Mouse (Mus musculus) E14TG2a.4 (cell line): Measurements from ENCODE around the gene Hist2h2aa1.
"Not testable (repeated sequence)": the region's sequence is repeated elsewhere in the genome, so short reads cannot be mapped to it uniquely, and the experiment has no call there.

Experiments used
- H3K27me3 ChIP-seq: 2 replicates; pipeline ENCODE4 v1.6.1; 2014; ENCODE audit warnings: low read length, control low read depth; ENCODE audit not compliant: insufficient read depth
- H3K36me3 ChIP-seq: 2 replicates; pipeline ENCODE4 v1.6.1; 2014; ENCODE audit warnings: low read length, control low read depth; ENCODE audit not compliant: insufficient read depth
- H3K4me1 ChIP-seq: replicated peaks from 2 replicates; pipeline ENCODE4 v1.6.1; 2014; ENCODE audit warnings: low read depth, low read length, control low read depth
- H3K4me3 ChIP-seq: replicated peaks from 2 replicates; pipeline ENCODE4 v1.5.1; 2014; ENCODE audit warnings: mild to moderate bottlenecking, low read length
- H3K9me3 ChIP-seq: 2 replicates; pipeline ENCODE4 v1.6.1; 2014; ENCODE audit warnings: low read length, control low read depth
- CTCF ChIP-seq: conservative IDR thresholded peaks from 2 replicates; pipeline ENCODE4 v1.5.1; 2014; ENCODE audit warnings: low read length
- NANOG ChIP-seq: IDR thresholded peaks from 2 replicates; pipeline ENCODE4 v1.6.1; 2014; ENCODE audit warnings: borderline replicate concordance, low read length, mixed read lengths
- POU5F1 ChIP-seq: IDR thresholded peaks from 2 replicates; pipeline ENCODE4 v1.6.1; 2014; ENCODE audit warnings: low read length, borderline replicate concordance

The Hist2h2aa1 gene

GRCm38 (mm10) chr3:96280660-96281059, 35.4 kb downstream of the Hist2h2aa1 start:
- Histone ChIP-seq H3K36me3 (no peaks in the 10 kb centered on the region), H3K4me1 (peaks cover 48% of the 10 kb centered on the region), H3K27me3 (peaks cover 3% of the 10 kb centered on the region; the same call in 1 of the 2 replicates), H3K9me3 (no peaks in the 10 kb centered on the region), H3K4me3 (no peak overlapping the region)
- TF ChIP-seq NANOG = no peak
- 0 out of 2 replicates have a peak, but pooled peaks have one; percentile 15 for TF ChIP-seq CTCF

DNA sequence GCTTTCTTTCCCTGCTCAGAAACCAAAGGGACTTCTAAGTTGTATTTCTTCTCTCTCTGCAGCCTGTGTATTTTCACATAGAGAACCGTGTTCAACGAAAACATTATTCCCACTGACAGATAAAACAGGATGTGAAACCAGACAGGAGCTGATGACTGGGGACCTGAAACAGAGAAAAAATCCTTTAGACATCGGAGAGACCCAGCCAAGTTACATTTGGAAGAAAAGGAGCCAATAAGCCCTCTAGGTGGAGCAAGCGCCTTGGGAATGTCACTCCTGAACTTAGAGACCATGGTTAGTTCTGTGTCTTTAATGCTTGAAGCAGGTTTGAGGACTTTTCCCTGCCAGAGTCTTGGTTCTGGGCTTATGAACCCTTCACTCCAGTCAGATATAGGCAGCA, 39.2 kb downstream of the Hist2h2aa1 start:
- peaks cover 36% of the 10 kb centered on the region for H3K4me1 ChIP-seq
- TF ChIP-seq CTCF (peak; percentile 44), POU5F1 (no peak)
- H3K9me3 ChIP-seq = peaks cover 11% of the 10 kb centered on the region
- H3K36me3 ChIP-seq = no peaks in the 10 kb centered on the region
- no peak overlapping the region for H3K4me3 ChIP-seq
- H3K27me3 ChIP-seq = peaks cover 3% of the 10 kb centered on the region; the same call in 1 of the 2 replicates

DNA sequence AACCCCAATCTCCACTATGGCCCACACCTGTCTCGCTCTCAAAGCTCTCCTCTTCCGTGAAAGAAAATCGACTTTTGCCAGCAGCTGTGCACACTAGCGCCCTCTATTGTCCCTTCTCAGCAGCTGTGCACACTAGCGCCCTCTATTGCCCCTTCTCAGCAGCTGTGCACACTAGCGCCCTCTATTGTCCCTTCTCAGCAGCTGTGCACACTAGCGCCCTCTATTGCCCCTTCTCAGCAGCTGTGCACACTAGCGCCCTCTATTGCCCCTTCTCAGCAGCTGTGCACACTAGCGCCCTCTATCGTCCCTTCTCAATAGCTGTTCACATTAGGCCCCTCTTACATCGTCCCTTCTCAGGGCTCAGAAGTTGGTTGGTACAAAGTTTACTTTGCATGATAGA, 42.0 kb downstream of the Hist2h2aa1 start:
- not testable (repeated sequence) for H3K36me3 ChIP-seq, H3K27me3 ChIP-seq, H3K4me3 ChIP-seq
- TF ChIP-seq CTCF = peak; percentile 85
- peaks cover 11% of the 10 kb centered on the region for H3K9me3 ChIP-seq
- peaks cover 35% of the 10 kb centered on the region for H3K4me1 ChIP-seq

- Histone ChIP-seq H3K27me3 (peaks cover 4% of the 10 kb centered on the region), H3K4me3 (no peak overlapping the region), H3K36me3 (no peaks in the 10 kb centered on the region), H3K9me3 (peaks cover 11% of the 10 kb centered on the region), H3K4me1 (peaks cover 42% of the 10 kb centered on the region)
- peak; percentile 78 for TF ChIP-seq NANOG
- TF ChIP-seq POU5F1 = no peak
Observed at GRCm38 (mm10) chr3:96289201-96289600, 43.9 kb downstream of the Hist2h2aa1 start.

GRCm38 (mm10) chr3:96290727-96291126, 45.4 kb downstream of the Hist2h2aa1 start:
- peaks cover 11% of the 10 kb centered on the region for H3K9me3 ChIP-seq
- not testable (repeated sequence) for H3K4me3 ChIP-seq, H3K27me3 ChIP-seq, H3K36me3 ChIP-seq
- peaks cover 41% of the 10 kb centered on the region for H3K4me1 ChIP-seq

DNA sequence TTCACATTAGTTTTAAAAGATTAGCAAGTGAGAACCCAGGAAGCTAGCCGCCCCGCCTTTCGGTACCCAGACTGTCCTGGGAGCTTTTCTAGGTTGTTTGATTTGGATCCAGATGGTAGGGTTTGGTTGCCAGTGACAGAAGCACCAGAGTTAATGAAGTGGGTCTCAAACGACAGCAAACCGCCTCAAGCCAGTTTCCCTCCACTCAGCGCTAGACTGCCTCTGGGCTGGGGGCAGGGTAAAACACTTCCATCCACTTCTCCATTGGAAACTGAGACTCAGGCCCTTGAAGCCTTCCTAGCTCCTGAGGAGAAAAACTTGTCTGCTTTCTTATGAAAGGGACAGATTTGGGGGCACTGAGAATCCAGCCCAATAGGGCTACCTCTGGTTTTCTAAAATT, 47.3 kb downstream of the Hist2h2aa1 start:
- Histone ChIP-seq H3K36me3 (no peaks in the 10 kb centered on the region), H3K27me3 (peaks cover 4% of the 10 kb centered on the region; the same call in 1 of the 2 replicates), H3K4me1 (peaks cover 41% of the 10 kb centered on the region), H3K4me3 (0 out of 2 replicates have a peak overlapping the region, but pooled peaks have one; percentile 2), H3K9me3 (peaks cover 2% of the 10 kb centered on the region)
- TF ChIP-seq CTCF = no peak
- TF ChIP-seq NANOG = no peak

DNA sequence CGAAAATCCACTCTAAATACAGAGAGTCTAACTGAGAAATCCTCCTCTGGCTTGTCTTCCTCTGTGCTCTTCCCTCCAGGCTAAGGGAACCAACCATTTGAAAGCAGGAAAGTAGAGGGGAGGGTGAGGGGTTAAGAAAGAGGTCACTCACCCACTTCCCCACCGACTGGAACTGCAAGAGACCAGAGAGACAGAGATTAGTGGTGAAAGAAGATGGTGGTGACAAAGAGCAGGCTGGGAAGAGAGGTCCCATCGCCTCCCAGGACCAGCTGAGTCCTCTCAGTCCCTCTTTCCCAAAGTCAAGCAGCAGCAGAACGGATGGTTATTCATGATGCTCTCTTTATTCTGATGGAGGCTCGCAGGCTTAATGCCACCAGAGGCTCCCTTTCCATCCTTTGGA, 48.1 kb downstream of the Hist2h2aa1 start:
- Histone ChIP-seq H3K27me3 (peaks cover 4% of the 10 kb centered on the region; the same call in 1 of the 2 replicates), H3K36me3 (no peaks in the 10 kb centered on the region), H3K9me3 (no peaks in the 10 kb centered on the region), H3K4me1 (peaks cover 40% of the 10 kb centered on the region), H3K4me3 (no peak overlapping the region)
- TF ChIP-seq NANOG (no peak), CTCF (no peak), POU5F1 (no peak)

DNA sequence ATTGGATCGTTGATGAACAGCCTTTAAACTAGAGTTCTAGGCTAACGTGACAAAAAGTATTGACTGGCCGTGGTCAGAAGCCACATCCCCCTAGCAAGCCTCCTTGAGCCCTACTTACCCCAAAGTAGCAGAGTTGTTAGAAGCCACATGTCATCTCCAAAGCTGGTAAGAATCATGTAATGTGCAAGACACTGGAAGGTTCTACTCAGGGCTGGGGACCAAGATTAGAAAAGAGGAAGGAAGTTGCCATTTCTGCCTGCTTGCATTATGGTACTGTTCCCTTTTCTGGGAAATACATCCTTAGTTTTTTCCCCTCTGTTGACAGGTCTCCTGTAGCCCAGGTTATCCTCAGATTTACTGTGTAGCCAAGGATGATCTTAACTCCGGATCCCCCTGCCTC, 48.5 kb downstream of the Hist2h2aa1 start, which contains the start of gene Fcgr1:
Gene Fcgr1 (minus strand): TSS at position 183 of the 400 bp plus-strand sequence.
- Histone ChIP-seq H3K4me3 (0 out of 2 replicates have a peak within 1 kb of the TSS, but pooled peaks have one; percentile 2), H3K36me3 (no peaks in the 10 kb centered on the region), H3K4me1 (peaks cover 37% of the 10 kb centered on the region), H3K27me3 (peaks cover 4% of the 10 kb centered on the region; the same call in 1 of the 2 replicates), H3K9me3 (0 out of 2 replicates have a peak, but pooled peaks cover 4% of the 10 kb centered on the region)
- no peak for TF ChIP-seq CTCF
- TF ChIP-seq NANOG = no peak
- no peak for TF ChIP-seq POU5F1
